ENCODE assay signal across 17 mouse cellular contexts in the genomic region with DNA sequence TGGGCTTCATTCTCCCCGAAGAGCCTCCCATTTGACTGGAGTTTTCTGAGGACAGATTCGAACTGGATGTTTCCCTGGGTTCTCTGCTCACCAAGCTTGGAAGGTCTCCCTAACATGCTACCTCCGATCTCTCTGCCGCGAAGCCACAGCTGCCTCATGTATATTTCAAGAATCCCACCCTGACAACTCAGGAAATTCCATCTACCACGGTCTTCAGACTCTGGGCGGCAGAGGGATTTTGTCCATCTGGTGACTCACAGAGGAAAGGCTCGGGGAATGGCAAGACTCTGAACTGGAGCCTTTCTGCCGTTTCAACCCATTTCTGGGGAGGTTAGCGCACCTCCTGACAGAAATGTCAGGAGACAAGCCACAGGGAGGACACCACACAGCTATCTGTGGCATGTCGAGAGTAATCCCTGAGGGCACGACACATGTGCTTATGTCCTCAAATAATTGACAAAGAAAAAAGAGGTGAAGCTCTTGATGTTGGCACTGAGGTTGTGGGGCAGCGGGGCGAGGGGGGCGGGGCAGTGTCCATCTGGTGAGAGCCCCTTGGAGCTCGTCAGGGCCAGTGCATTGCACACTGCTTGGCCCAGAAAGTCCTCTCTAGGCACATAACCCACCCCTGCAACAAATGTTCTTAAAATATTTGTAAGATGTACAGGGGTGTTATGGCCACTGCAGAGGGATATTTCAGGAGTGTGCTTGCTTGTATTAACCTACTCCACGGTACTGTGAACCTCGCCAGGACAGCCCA. TPM values are rescaled to one million over a fixed set of nuclear protein-coding genes. Genes with fewer than 3 reads are reported as not detected.
DNase-seq lines count a peak whose midpoint lies in the region; ATAC-seq and TF ChIP-seq lines count a peak whose summit lies in the region.
"Had no signal": no experiment of that assay in that cellular context is flagged by ENCODE, and none has a peak within 500 bp of the region (broad histone marks: within the 10 kb centered on the region; RNA-seq: fewer than 3 reads in every experiment).

No protein-coding gene starts in this region.

- POLR2A ChIA-PET in Patski (lab: Charles Lee), result interaction anchor here (1.8 kb wide), 1 partner anchor 19 kb away, joined by 4 read pairs; no protein-coding TSS in a partner anchor

- no peaks in the 10 kb centered on the region for H3K36me3 ChIP-seq in kidney, embryonic 14.5 days (ENCODE audit: control insufficient read depth, insufficient read depth, low read length)
- H3K36me3 ChIP-seq: embryonic facial prominence, embryonic 15.5 days; liver, embryonic 12.5 days had no signal

- H3K4me1 ChIP-seq in kidney, embryonic 14.5 days (ENCODE audit: control insufficient read depth, insufficient read depth, low read length), result no peaks in the 10 kb centered on the region
- H3K4me1 ChIP-seq: megakaryocyte, embryonic 14.5 days had no signal

- H3K27me3 ChIP-seq in kidney, embryonic 14.5 days (ENCODE audit: control insufficient read depth, insufficient read depth, low read length), result no peaks in the 10 kb centered on the region
- no peaks in the 10 kb centered on the region for H3K27me3 ChIP-seq in Patski
- H3K27me3 ChIP-seq: embryonic facial prominence, embryonic 15.5 days had no signal

- no peak; the same call in 1 of the 2 replicates for ATAC-seq in kidney, embryonic 14.5 days (ENCODE audit: low FRiP score, low TSS enrichment)
- peak; percentile 83 for ATAC-seq in Patski
- ATAC-seq: forebrain, postnatal 0 days; hindbrain, embryonic 16.5 days; liver, embryonic 12.5 days had no signal

- no peak for DNase-seq in gastrocnemius, adult 2 months
- no peak for DNase-seq in gastrocnemius, postnatal 4 days (ENCODE audit: low spot score in 2 of 2)
- no peak for DNase-seq in kidney, adult 18-20 months
- DNase-seq in Patski (ENCODE audit: low read depth, low spot score), result no peak
- peak; percentile 42 for DNase-seq in lung, postnatal 36 days
- no peak for DNase-seq in adrenal gland, adult 18-20 months (ENCODE audit: low spot score in 2 of 2)
- no peak for DNase-seq in spleen, adult 18-20 months
- DNase-seq: adrenal gland, postnatal 36 days; forebrain, postnatal 0 days; gastrocnemius, postnatal 25 days; layer of hippocampus, adult 9-11 months had no signal

- peak overlapping the region; percentile 93 for H3K27ac ChIP-seq in gastrocnemius, adult 2 months
- H3K27ac ChIP-seq in kidney, embryonic 14.5 days (ENCODE audit: low read depth, low read length), result peak overlapping the region; percentile 62
- H3K27ac ChIP-seq: embryonic facial prominence, embryonic 15.5 days; liver, embryonic 12.5 days had no signal

- 63% methylated on average over 18 of the region's 18 CpGs for WGBS in kidney, embryonic 14.5 days

- no peak overlapping the region for H3K9ac ChIP-seq in kidney, embryonic 14.5 days (ENCODE audit: low read depth, low read length)
- H3K9ac ChIP-seq: embryonic facial prominence, embryonic 15.5 days; forebrain, postnatal 0 days; liver, embryonic 12.5 days had no signal

- TF ChIP-seq CTCF in gastrocnemius, adult 2 months (IDR thresholded peaks at IDR 0.05), result no peak
- TF ChIP-seq CTCF in Patski (IDR thresholded peaks at IDR 0.05), result no peak

- in situ Hi-C loops in Patski (cut with MboI; ENCODE audit: low pct_unique_long_range_greater_than_20kb), result no loop called here

- H3K4me3 ChIP-seq in gastrocnemius, adult 2 months, result peak overlapping the region; percentile 40
- H3K4me3 ChIP-seq in kidney, embryonic 14.5 days (ENCODE audit: low read length), result no peak overlapping the region
- H3K4me3 ChIP-seq: embryonic facial prominence, embryonic 15.5 days; liver, embryonic 12.5 days; megakaryocyte, embryonic 14.5 days had no signal

- no peak overlapping the region for H3K4me2 ChIP-seq in kidney, embryonic 14.5 days (replicated peaks; ENCODE audit: low read depth, low read length)
- H3K4me2 ChIP-seq: embryonic facial prominence, embryonic 15.5 days; liver, embryonic 12.5 days had no signal

- intact Hi-C loops in gastrocnemius, adult 2 months (cut with DNase I), result no loop called here

- CTCF ChIA-PET in Patski (lab: Charles Lee), result interaction anchor here (0.8 kb wide), 1 partner anchor 36 kb away, joined by 3 read pairs; no protein-coding TSS in a partner anchor

- H3K9me3 ChIP-seq in kidney, embryonic 14.5 days (ENCODE audit: control insufficient read depth, low read length), result no peaks in the 10 kb centered on the region
- H3K9me3 ChIP-seq: embryonic facial prominence, embryonic 15.5 days; liver, embryonic 12.5 days; megakaryocyte, embryonic 14.5 days had no signal

RNA-seq across cellular contexts. Expression of a gene that starts 32.8 kb away (rescaled TPM):
- total RNA-seq in gastrocnemius, adult 2 months (2021), result 100 to 1,000 TPM; 424 to 437 TPM
- total RNA-seq in gastrocnemius, postnatal 4 days (2021), result 100 to 1,000 TPM; 166 to 199 TPM
- 1.0 and 1.6 TPM in 2 replicates for polyA plus RNA-seq in kidney, embryonic 14.5 days (2014; fragmentation: Nextera tagmentation; extraction: Ambion mirVana)
- 0.28 TPM for polyA plus RNA-seq in Patski (2021)
- 1 to 10 TPM; 4.4 to 6.5 TPM for total RNA-seq in adrenal gland, adult 18-20 months (2021)
- total RNA-seq: neutrophil, adult 5-6 weeks had no signal

RNA-seq across cellular contexts. Expression of a gene that starts 59.5 kb away (rescaled TPM):
- total RNA-seq in gastrocnemius, adult 2 months (2021), result 10 to 100 TPM; 32.4 to 38.2 TPM
- total RNA-seq in gastrocnemius, postnatal 4 days (2021), result 10 to 100 TPM; 31.3 to 33.8 TPM
- 74.4 and 93.3 TPM in 2 replicates for polyA plus RNA-seq in kidney, embryonic 14.5 days (2014; fragmentation: Nextera tagmentation; extraction: Ambion mirVana)
- polyA plus RNA-seq in Patski (2021), result 39.0 TPM
- total RNA-seq in adrenal gland, adult 18-20 months (2021), result 10 to 100 TPM; 37.1 to 43.6 TPM

Comparison
In these comparisons a context has a peak if more than half of its experiments do, and no peak if none do; other contexts are left out.
1. RNA of a gene that starts 32.8 kb away (total RNA-seq): 424 to 437 TPM in gastrocnemius, adult 2 months and 166 to 199 TPM in gastrocnemius, postnatal 4 days; 4.4 to 6.5 TPM in adrenal gland, adult 18-20 months; every median in the first group is over 10 times any median in the second.